Mouse (Mus musculus): ENCODE data around the gene M6pr.

DNA sequence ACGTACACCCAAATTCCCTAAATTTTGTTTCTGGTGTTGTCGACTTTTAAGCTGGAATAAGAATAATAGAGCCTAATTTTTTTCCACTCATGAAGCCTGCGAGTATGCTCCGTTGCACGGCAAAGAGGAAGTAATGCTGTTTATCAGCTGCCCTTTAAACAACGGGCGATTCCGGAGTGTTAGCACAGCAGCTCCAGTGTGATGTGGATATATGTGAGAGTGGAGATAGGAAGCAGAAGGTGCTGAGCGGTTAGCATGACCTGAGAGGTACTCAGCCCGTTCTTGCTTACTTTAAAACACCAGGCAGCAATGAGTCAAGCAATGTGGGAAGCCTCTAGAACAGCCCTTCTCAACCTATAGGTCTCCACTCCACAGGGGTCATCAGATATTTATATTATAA is 35.2 kb downstream of the M6pr start:
- TF ChIP-seq CTCF (IDR thresholded peaks at IDR 0.05; ENCODE audit: control insufficient read depth, insufficient read depth, insufficient read length) (no peak), MAX (IDR thresholded peaks at IDR 0.05) (no peak), USF1 (IDR thresholded peaks at IDR 0.05; ENCODE audit: low read depth) (no peak), CEBPB (IDR thresholded peaks at IDR 0.05; ENCODE audit: low read depth) (no peak), MYOG (IDR thresholded peaks at IDR 0.05; ENCODE audit: control insufficient read depth, extremely low read depth, insufficient read length) (no peak), FOSL1 (IDR thresholded peaks at IDR 0.05; ENCODE audit: insufficient read depth, low read length, poor library complexity, severe bottlenecking) (no peak), MYOD1 (IDR thresholded peaks at IDR 0.05; ENCODE audit: control insufficient read depth, insufficient read length, low read depth) (no peak)

All from C2C12 (cell line).